ENCODE assay signal across 11 mouse cellular contexts in the genomic region with DNA sequence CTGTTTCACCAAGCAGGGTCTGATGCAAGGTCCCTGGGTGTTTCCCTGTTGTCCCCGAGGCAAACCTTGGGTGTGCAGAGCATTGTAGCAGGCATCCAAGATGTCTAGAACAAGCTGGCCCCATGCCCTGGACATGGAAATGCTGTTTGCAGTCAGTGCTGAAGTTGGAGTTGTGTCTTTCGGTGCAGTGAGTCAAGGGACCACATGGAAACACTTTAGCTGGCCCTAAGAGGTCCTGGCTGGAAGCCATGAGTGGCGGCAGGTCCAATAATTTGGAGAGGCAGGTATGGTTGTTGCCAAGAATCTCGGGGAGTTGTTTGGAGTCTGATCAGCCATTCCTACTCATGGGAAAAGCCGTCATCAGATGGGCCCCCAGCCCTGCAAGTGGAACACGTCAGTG. TPM values are rescaled to one million over a fixed set of nuclear protein-coding genes. Genes with fewer than 3 reads are reported as not detected.
A peak's percentile ranks its signal among the peaks of the same experiment; 100 is the strongest.
DNase-seq lines count a peak whose midpoint lies in the region; ATAC-seq lines count a peak whose summit lies in the region.
"Had no signal": no experiment of that assay in that cellular context is flagged by ENCODE, and none has a peak within 500 bp of the region (broad histone marks: within the 10 kb centered on the region; RNA-seq: fewer than 3 reads in every experiment).

No protein-coding gene starts in this region.

- no peak overlapping the region for H3K27ac ChIP-seq in kidney, embryonic 15.5 days
- peak overlapping the region; percentile 71; the same call in 1 of the 2 replicates for H3K27ac ChIP-seq in embryonic facial prominence, embryonic 14.5 days (replicated peaks; ENCODE audit: low read depth, low read length)
- peak overlapping the region; percentile 35 for H3K27ac ChIP-seq in heart, embryonic 15.5 days
- no peak overlapping the region for H3K27ac ChIP-seq in lung, embryonic 16.5 days (ENCODE audit: low read length)
- no peak overlapping the region for H3K27ac ChIP-seq in midbrain, embryonic 11.5 days (ENCODE audit: low read depth, low read length)

- peak; percentile 45 for DNase-seq in kidney, postnatal 10 days
- peak; percentile 94 for DNase-seq in embryonic facial prominence, embryonic 14.5 days (ENCODE audit: low spot score)
- no peak for DNase-seq in frontal cortex, adult 2 months (ENCODE audit: extremely low spot score in 1 of 2, low spot score in 1 of 2)
- DNase-seq in liver = no peak
- DNase-seq in midbrain, embryonic 11.5 days (ENCODE audit: low spot score, missing footprints) = no peak
- DNase-seq: embryo, embryonic 11 days; kidney, adult 8-10 months; right cerebral cortex, postnatal 25 days had no signal

- ATAC-seq in kidney, embryonic 15.5 days (replicated peaks; ENCODE audit: low FRiP score) = no peak
- peak; percentile 68 for ATAC-seq in embryonic facial prominence, embryonic 14.5 days (ENCODE audit: low read depth)
- ATAC-seq in heart, embryonic 15.5 days (replicated peaks; ENCODE audit: insufficient number of reproducible peaks, insufficient read depth, low FRiP score, low read depth) = peak; percentile 50
- peak; percentile 63; the same call in 1 of the 2 replicates for ATAC-seq in lung, embryonic 16.5 days (ENCODE audit: low read depth)
- no peak for ATAC-seq in midbrain, embryonic 11.5 days (ENCODE audit: low FRiP score)

- no peaks in the 10 kb centered on the region for H3K36me3 ChIP-seq in kidney, embryonic 15.5 days
- H3K36me3 ChIP-seq in embryonic facial prominence, embryonic 14.5 days (ENCODE audit: control insufficient read depth, insufficient read depth, low read length) = no peaks in the 10 kb centered on the region
- H3K36me3 ChIP-seq in heart, embryonic 15.5 days = no peaks in the 10 kb centered on the region
- H3K36me3 ChIP-seq in lung, embryonic 16.5 days (ENCODE audit: control insufficient read depth, insufficient read depth, low read length) = no peaks in the 10 kb centered on the region
- no peaks in the 10 kb centered on the region for H3K36me3 ChIP-seq in midbrain, embryonic 11.5 days (ENCODE audit: control insufficient read depth, insufficient read depth, low read length)

- H3K4me2 ChIP-seq in kidney, embryonic 15.5 days = no peak overlapping the region
- no peak overlapping the region for H3K4me2 ChIP-seq in embryonic facial prominence, embryonic 14.5 days (ENCODE audit: low read depth, low read length)
- no peak overlapping the region for H3K4me2 ChIP-seq in heart, embryonic 15.5 days
- no peak overlapping the region for H3K4me2 ChIP-seq in lung, embryonic 16.5 days (ENCODE audit: low read depth, low read length)
- no peak overlapping the region for H3K4me2 ChIP-seq in midbrain, embryonic 11.5 days

- H3K4me1 ChIP-seq in kidney, embryonic 15.5 days = peaks cover 25% of the 10 kb centered on the region
- H3K4me1 ChIP-seq in embryonic facial prominence, embryonic 14.5 days (ENCODE audit: control insufficient read depth, insufficient read depth, low read length) = peaks cover 43% of the 10 kb centered on the region
- H3K4me1 ChIP-seq in heart, embryonic 15.5 days (replicated peaks) = peaks cover 43% of the 10 kb centered on the region
- H3K4me1 ChIP-seq in lung, embryonic 16.5 days (replicated peaks; ENCODE audit: control insufficient read depth, insufficient read depth, low read length) = peaks cover 11% of the 10 kb centered on the region
- peaks cover 2% of the 10 kb centered on the region; the same call in 1 of the 2 replicates for H3K4me1 ChIP-seq in midbrain, embryonic 11.5 days (ENCODE audit: control insufficient read depth, insufficient read depth, low read length)

- peaks cover 7% of the 10 kb centered on the region for H3K27me3 ChIP-seq in kidney, embryonic 15.5 days
- H3K27me3 ChIP-seq in embryonic facial prominence, embryonic 14.5 days (replicated peaks; ENCODE audit: control insufficient read depth, insufficient read depth, low read length) = no peaks in the 10 kb centered on the region
- no peaks in the 10 kb centered on the region for H3K27me3 ChIP-seq in heart, embryonic 15.5 days
- H3K27me3 ChIP-seq in lung, embryonic 16.5 days (ENCODE audit: control insufficient read depth, insufficient read depth, low read depth, low read length) = peaks cover 6% of the 10 kb centered on the region
- H3K27me3 ChIP-seq in midbrain, embryonic 11.5 days (ENCODE audit: control insufficient read depth, insufficient read depth, low read length) = no peaks in the 10 kb centered on the region

- WGBS in kidney, embryonic 15.5 days = 59% methylated on average over 6 of the region's 6 CpGs
- WGBS in embryonic facial prominence, embryonic 14.5 days = 29% methylated on average over 6 of the region's 6 CpGs
- 19% methylated on average over 6 of the region's 6 CpGs for WGBS in heart, embryonic 15.5 days
- WGBS in lung, embryonic 16.5 days = 18% methylated on average over 6 of the region's 6 CpGs
- 86% methylated on average over 6 of the region's 6 CpGs for WGBS in midbrain, embryonic 11.5 days

- H3K9me3 ChIP-seq in kidney, embryonic 15.5 days (replicated peaks) = no peaks in the 10 kb centered on the region
- H3K9me3 ChIP-seq in embryonic facial prominence, embryonic 14.5 days (ENCODE audit: control insufficient read depth, low read length) = no peaks in the 10 kb centered on the region
- H3K9me3 ChIP-seq in heart, embryonic 15.5 days (replicated peaks) = no peaks in the 10 kb centered on the region
- H3K9me3 ChIP-seq in lung, embryonic 16.5 days (ENCODE audit: control insufficient read depth, low read length) = no peaks in the 10 kb centered on the region
- no peaks in the 10 kb centered on the region for H3K9me3 ChIP-seq in midbrain, embryonic 11.5 days (ENCODE audit: control insufficient read depth, low read length)

- H3K9ac ChIP-seq in kidney, embryonic 15.5 days = no peak overlapping the region
- no peak overlapping the region for H3K9ac ChIP-seq in embryonic facial prominence, embryonic 14.5 days (ENCODE audit: low read depth, low read length)
- no peak overlapping the region for H3K9ac ChIP-seq in heart, embryonic 15.5 days
- no peak overlapping the region for H3K9ac ChIP-seq in lung, embryonic 16.5 days (ENCODE audit: low read length)
- H3K9ac ChIP-seq in midbrain, embryonic 11.5 days (ENCODE audit: low read length) = no peak overlapping the region

- no peak overlapping the region for H3K4me3 ChIP-seq in kidney, embryonic 15.5 days (replicated peaks)
- H3K4me3 ChIP-seq in embryonic facial prominence, embryonic 14.5 days (ENCODE audit: low read depth, low read length) = no peak overlapping the region
- no peak overlapping the region for H3K4me3 ChIP-seq in heart, embryonic 15.5 days
- no peak overlapping the region for H3K4me3 ChIP-seq in lung, embryonic 16.5 days (ENCODE audit: low read length)
- H3K4me3 ChIP-seq in midbrain, embryonic 11.5 days (ENCODE audit: low read depth, low read length) = no peak overlapping the region

RNA-seq across cellular contexts. Expression of gene Tifab, which starts 14.9 kb away (rescaled TPM):
- polyA plus RNA-seq in kidney, embryonic 15.5 days (2015; fragmentation: Nextera tagmentation; extraction: Ambion mirVana) = 2.1 and 2.4 TPM in 2 replicates
- 0.93 and 0.98 TPM in 2 replicates for polyA plus RNA-seq in embryonic facial prominence, embryonic 14.5 days (2014; fragmentation: Nextera tagmentation; extraction: Ambion mirVana)
- polyA plus RNA-seq in heart, embryonic 15.5 days (2015; fragmentation: Nextera tagmentation; extraction: Ambion mirVana) = 1.3 and 2.9 TPM in 2 replicates
- polyA plus RNA-seq in lung, embryonic 16.5 days (2015; fragmentation: Nextera tagmentation; extraction: Ambion mirVana) = 4.0 and 4.8 TPM in 2 replicates
- 2.1 and 2.2 TPM in 2 replicates for polyA plus RNA-seq in frontal cortex, adult 2 months (2012; rRNA removed)
- 0.43 and 0.60 TPM in 2 replicates for polyA plus RNA-seq in midbrain, embryonic 11.5 days (2014; fragmentation: Nextera tagmentation; extraction: Ambion mirVana)

RNA-seq across cellular contexts. Expression of gene H2afy, which starts 27.6 kb away (rescaled TPM):
- 395 and 406 TPM in 2 replicates for polyA plus RNA-seq in kidney, embryonic 15.5 days (2015; fragmentation: Nextera tagmentation; extraction: Ambion mirVana)
- 246 and 265 TPM in 2 replicates for polyA plus RNA-seq in embryonic facial prominence, embryonic 14.5 days (2014; fragmentation: Nextera tagmentation; extraction: Ambion mirVana)
- polyA plus RNA-seq in heart, embryonic 15.5 days (2015; fragmentation: Nextera tagmentation; extraction: Ambion mirVana) = 98.9 and 135 TPM in 2 replicates
- polyA plus RNA-seq in lung, embryonic 16.5 days (2015; fragmentation: Nextera tagmentation; extraction: Ambion mirVana) = 247 and 266 TPM in 2 replicates
- polyA plus RNA-seq in frontal cortex, adult 2 months (2012; rRNA removed) = 126 and 145 TPM in 2 replicates
- 677 and 693 TPM in 2 replicates for polyA plus RNA-seq in midbrain, embryonic 11.5 days (2014; fragmentation: Nextera tagmentation; extraction: Ambion mirVana)

Comparison
In these comparisons a context has a peak if more than half of its experiments do, and no peak if none do; other contexts are left out.
1. DNase-seq: peak in kidney, postnatal 10 days (single experiment) and embryonic facial prominence, embryonic 14.5 days (single experiment); none in frontal cortex, adult 2 months (0 of 2), liver (single experiment) and midbrain, embryonic 11.5 days (single experiment).
2. ATAC-seq: peak in embryonic facial prominence, embryonic 14.5 days (single experiment), heart, embryonic 15.5 days (single experiment) and lung, embryonic 16.5 days (single experiment); none in kidney, embryonic 15.5 days (single experiment) and midbrain, embryonic 11.5 days (single experiment).
3. H3K27ac ChIP-seq: peak in embryonic facial prominence, embryonic 14.5 days (single experiment) and heart, embryonic 15.5 days (single experiment); none in kidney, embryonic 15.5 days (single experiment), lung, embryonic 16.5 days (single experiment) and midbrain, embryonic 11.5 days (single experiment).